Mouse (Mus musculus): Measurements from ENCODE around the gene Rc3h2. TPM values are rescaled to one million over a fixed set of nuclear protein-coding genes. Genes with fewer than 3 reads are reported as not detected.

Rc3h2 gene
- polyA plus RNA-seq, 1 experiment, result 60.9 TPM

GRCm38 (mm10) chr2:37358633-37359540, 63.8 kb downstream of the Rc3h2 start, which contains the start of gene Pdcl:
Pdcl (minus strand) TSS chr2:37359332.
- H3K9ac ChIP-seq (ENCODE audit: low read depth, poor library complexity, severe bottlenecking), result peak within 1 kb of the TSS; percentile 56
- H3K4me3 ChIP-seq (ENCODE audit: low read depth, low read length), result peak within 1 kb of the TSS; percentile 82
- H3K9me3 ChIP-seq (replicated peaks; ENCODE audit: control insufficient read depth, insufficient read depth, low read length, poor library complexity, severe bottlenecking), result peaks cover 8% of the 10 kb centered on the region
- H3K36me3 ChIP-seq (ENCODE audit: control insufficient read depth, insufficient read depth, low read length, poor library complexity, severe bottlenecking), result peaks cover 34% of the 10 kb centered on the region
- TF ChIP-seq EP300 (IDR thresholded peaks at IDR 0.05; ENCODE audit: insufficient read depth, low read depth, low read length) (no peak), POLR2A (IDR thresholded peaks at IDR 0.05; ENCODE audit: insufficient read depth, low read length) (peak; percentile 67), CTCF (IDR thresholded peaks at IDR 0.05; ENCODE audit: low read depth, low read length) (no peak)
- peak within 1 kb of the TSS; percentile 88 for H3K27ac ChIP-seq (ENCODE audit: insufficient read depth, low read length)
- no peaks in the 10 kb centered on the region for H3K27me3 ChIP-seq (ENCODE audit: control insufficient read depth, insufficient read depth, low read length, poor library complexity, severe bottlenecking)
- no peaks in the 10 kb centered on the region for H3K4me1 ChIP-seq (ENCODE audit: control insufficient read depth, insufficient read depth, low read length)

GRCm38 (mm10) chr2:37355571-37355970, 67.1 kb downstream of the Rc3h2 start:
- TF ChIP-seq EP300 (IDR thresholded peaks at IDR 0.05; ENCODE audit: insufficient read depth, low read depth, low read length) (no peak), POLR2A (IDR thresholded peaks at IDR 0.05; ENCODE audit: insufficient read depth, low read length) (no peak), CTCF (IDR thresholded peaks at IDR 0.05; ENCODE audit: low read depth, low read length) (no peak)
- Histone ChIP-seq H3K36me3 (ENCODE audit: control insufficient read depth, insufficient read depth, low read length, poor library complexity, severe bottlenecking) (peaks cover 63% of the 10 kb centered on the region), H3K4me3 (ENCODE audit: low read depth, low read length) (no peak overlapping the region), H3K27ac (ENCODE audit: insufficient read depth, low read length) (no peak overlapping the region), H3K9me3 (replicated peaks; ENCODE audit: control insufficient read depth, insufficient read depth, low read length, poor library complexity, severe bottlenecking) (peaks cover 34% of the 10 kb centered on the region), H3K9ac (ENCODE audit: low read depth, poor library complexity, severe bottlenecking) (no peak overlapping the region), H3K27me3 (ENCODE audit: control insufficient read depth, insufficient read depth, low read length, poor library complexity, severe bottlenecking) (no peaks in the 10 kb centered on the region), H3K4me1 (ENCODE audit: control insufficient read depth, insufficient read depth, low read length) (no peaks in the 10 kb centered on the region)

GRCm38 (mm10) chr2:37351671-37352070, 71.0 kb downstream of the Rc3h2 start:
- H3K4me3 ChIP-seq (ENCODE audit: low read depth, low read length), result no peak overlapping the region
- no peak overlapping the region for H3K27ac ChIP-seq (ENCODE audit: insufficient read depth, low read length)
- no peaks in the 10 kb centered on the region for H3K27me3 ChIP-seq (ENCODE audit: control insufficient read depth, insufficient read depth, low read length, poor library complexity, severe bottlenecking)
- H3K4me1 ChIP-seq (ENCODE audit: control insufficient read depth, insufficient read depth, low read length), result no peaks in the 10 kb centered on the region
- peaks cover 55% of the 10 kb centered on the region for H3K36me3 ChIP-seq (ENCODE audit: control insufficient read depth, insufficient read depth, low read length, poor library complexity, severe bottlenecking)
- H3K9me3 ChIP-seq (replicated peaks; ENCODE audit: control insufficient read depth, insufficient read depth, low read length, poor library complexity, severe bottlenecking), result peaks cover 40% of the 10 kb centered on the region
- TF ChIP-seq POLR2A (IDR thresholded peaks at IDR 0.05; ENCODE audit: insufficient read depth, low read length), result no peak
- no peak for TF ChIP-seq EP300 (IDR thresholded peaks at IDR 0.05; ENCODE audit: insufficient read depth, low read depth, low read length)
- TF ChIP-seq CTCF (IDR thresholded peaks at IDR 0.05; ENCODE audit: low read depth, low read length), result no peak
- H3K9ac ChIP-seq (ENCODE audit: low read depth, poor library complexity, severe bottlenecking), result no peak overlapping the region

GRCm38 (mm10) chr2:37338497-37339187, 84.1 kb downstream of the Rc3h2 start:
- no peak for TF ChIP-seq EP300 (IDR thresholded peaks at IDR 0.05; ENCODE audit: insufficient read depth, low read depth, low read length)
- TF ChIP-seq POLR2A (IDR thresholded peaks at IDR 0.05; ENCODE audit: insufficient read depth, low read length), result no peak
- TF ChIP-seq CTCF (IDR thresholded peaks at IDR 0.05; ENCODE audit: low read depth, low read length), result peak; percentile 37
- no peaks in the 10 kb centered on the region for H3K36me3 ChIP-seq (ENCODE audit: control insufficient read depth, insufficient read depth, low read length, poor library complexity, severe bottlenecking)
- H3K4me3 ChIP-seq (ENCODE audit: low read depth, low read length), result no peak overlapping the region
- H3K9ac ChIP-seq (ENCODE audit: low read depth, poor library complexity, severe bottlenecking), result no peak overlapping the region
- H3K27me3 ChIP-seq (ENCODE audit: control insufficient read depth, insufficient read depth, low read length, poor library complexity, severe bottlenecking), result no peaks in the 10 kb centered on the region
- H3K4me1 ChIP-seq (ENCODE audit: control insufficient read depth, insufficient read depth, low read length), result no peaks in the 10 kb centered on the region
- H3K9me3 ChIP-seq (replicated peaks; ENCODE audit: control insufficient read depth, insufficient read depth, low read length, poor library complexity, severe bottlenecking), result 0 out of 2 replicates have a peak, but pooled peaks cover 5% of the 10 kb centered on the region
- H3K27ac ChIP-seq (ENCODE audit: insufficient read depth, low read length), result no peak overlapping the region

GRCm38 (mm10) chr2:37333321-37333720, 89.4 kb downstream of the Rc3h2 start:
- H3K36me3 ChIP-seq (ENCODE audit: control insufficient read depth, insufficient read depth, low read length, poor library complexity, severe bottlenecking), result no peaks in the 10 kb centered on the region
- H3K4me1 ChIP-seq (ENCODE audit: control insufficient read depth, insufficient read depth, low read length), result no peaks in the 10 kb centered on the region
- no peak overlapping the region for H3K4me3 ChIP-seq (ENCODE audit: low read depth, low read length)
- TF ChIP-seq CTCF (IDR thresholded peaks at IDR 0.05; ENCODE audit: low read depth, low read length), result no peak
- TF ChIP-seq EP300 (IDR thresholded peaks at IDR 0.05; ENCODE audit: insufficient read depth, low read depth, low read length), result no peak
- TF ChIP-seq POLR2A (IDR thresholded peaks at IDR 0.05; ENCODE audit: insufficient read depth, low read length), result no peak
- no peaks in the 10 kb centered on the region for H3K27me3 ChIP-seq (ENCODE audit: control insufficient read depth, insufficient read depth, low read length, poor library complexity, severe bottlenecking)
- H3K9me3 ChIP-seq (replicated peaks; ENCODE audit: control insufficient read depth, insufficient read depth, low read length, poor library complexity, severe bottlenecking), result no peaks in the 10 kb centered on the region
- H3K27ac ChIP-seq (ENCODE audit: insufficient read depth, low read length), result no peak overlapping the region
- no peak overlapping the region for H3K9ac ChIP-seq (ENCODE audit: low read depth, poor library complexity, severe bottlenecking)
